Mouse (Mus musculus): ENCODE data around the gene Akap2. TPM values are rescaled to one million over a fixed set of nuclear protein-coding genes. Genes with fewer than 3 reads are reported as not detected.

Akap2 gene
- polyA plus RNA-seq, 1 experiment from 2014 or later: 99.3 TPM

GRCm38 (mm10) chr4:57780403-57780802, 62.9 kb downstream of the Akap2 start:
- in situ Hi-C loops (cut with MboI; ENCODE audit: low pct_unique_long_range_greater_than_20kb): loop anchor here (5.0 kb wide), 2 partner anchors 87 to 108 kb away; no protein-coding TSS in a partner anchor
- TF ChIP-seq CTCF (IDR thresholded peaks at IDR 0.05): no peak
- ChIA-PET POLR2A (no interaction called here), CTCF (no interaction called here)
- DNase-seq (ENCODE audit: low read depth, low spot score) (no peak), ATAC-seq (no peak)
- no peaks in the 10 kb centered on the region for H3K27me3 ChIP-seq

GRCm38 (mm10) chr4:57780833-57781641, 63.6 kb downstream of the Akap2 start:
- ChIA-PET CTCF (interaction anchor here (0.5 kb wide), 1 partner anchor 22 kb away, joined by 3 read pairs; no protein-coding TSS in a partner anchor), POLR2A (interaction anchor here (0.5 to 1.7 kb wide), 4 partner anchors 58 to 143 kb away, joined by 3 read pairs; no protein-coding TSS in a partner anchor)
- in situ Hi-C loops (cut with MboI; ENCODE audit: low pct_unique_long_range_greater_than_20kb): loop anchor here (5.0 kb wide), 2 partner anchors 86 to 109 kb away; no protein-coding TSS in a partner anchor
- no peak for DNase-seq (ENCODE audit: low read depth, low spot score)
- no peak for ATAC-seq
- TF ChIP-seq CTCF (IDR thresholded peaks at IDR 0.05): no peak
- H3K27me3 ChIP-seq: no peaks in the 10 kb centered on the region

GRCm38 (mm10) chr4:57781994-57782393, 64.5 kb downstream of the Akap2 start:
- peak; percentile 76 for ATAC-seq

GRCm38 (mm10) chr4:57782549-57783390, 65.3 kb downstream of the Akap2 start:
- DNase-seq (ENCODE audit: low read depth, low spot score) (no peak), ATAC-seq (no peak)
- ChIA-PET CTCF (interaction anchor here (0.7 to 1.6 kb wide), 2 partner anchors 13 to 111 kb away, joined by 3 read pairs; no protein-coding TSS in a partner anchor), POLR2A (interaction anchor here (1.0 to 1.7 kb wide), 3 partner anchors 12 to 107 kb away, joined by 3 to 4 read pairs (median 3); no protein-coding TSS in a partner anchor)
- H3K27me3 ChIP-seq: no peaks in the 10 kb centered on the region
- TF ChIP-seq CTCF (IDR thresholded peaks at IDR 0.05): no peak
- in situ Hi-C loops (cut with MboI; ENCODE audit: low pct_unique_long_range_greater_than_20kb): loop anchor here (5.0 kb wide), 2 partner anchors 85 to 110 kb away; no protein-coding TSS in a partner anchor

More at GRCm38 (mm10) chr4:57781994-57782393, 64.5 kb downstream of the Akap2 start:
- CTCF ChIA-PET: interaction anchor here (0.5 to 0.7 kb wide), 2 partner anchors 23 to 111 kb away, joined by 3 read pairs; no protein-coding TSS in a partner anchor
- no peak for DNase-seq (ENCODE audit: low read depth, low spot score)
- TF ChIP-seq CTCF (IDR thresholded peaks at IDR 0.05): peak; percentile 58
- POLR2A ChIA-PET: interaction anchor here (0.5 to 1.7 kb wide), 5 partner anchors 57 to 391 kb away, joined by 3 read pairs; no protein-coding TSS in a partner anchor
- H3K27me3 ChIP-seq: no peaks in the 10 kb centered on the region
- in situ Hi-C loops (cut with MboI; ENCODE audit: low pct_unique_long_range_greater_than_20kb): loop anchor here (5.0 kb wide), 2 partner anchors 85 to 110 kb away; no protein-coding TSS in a partner anchor

GRCm38 (mm10) chr4:57783391-57783770, 65.9 kb downstream of the Akap2 start:
- ATAC-seq (no peak), DNase-seq (ENCODE audit: low read depth, low spot score) (no peak)
- ChIA-PET POLR2A (interaction anchor here (1.5 kb wide), 1 partner anchor 13 kb away, joined by 4 read pairs; no protein-coding TSS in a partner anchor), CTCF (interaction anchor here (1.6 kb wide), 1 partner anchor 12 kb away, joined by 3 read pairs; no protein-coding TSS in a partner anchor)
- H3K27me3 ChIP-seq: no peaks in the 10 kb centered on the region
- in situ Hi-C loops (cut with MboI; ENCODE audit: low pct_unique_long_range_greater_than_20kb): loop anchor here (5.0 kb wide), 2 partner anchors 84 to 111 kb away; no protein-coding TSS in a partner anchor
- TF ChIP-seq CTCF (IDR thresholded peaks at IDR 0.05): no peak

- ATAC-seq (peak; percentile 72), DNase-seq (ENCODE audit: low read depth, low spot score) (peak; percentile 87)
- CTCF ChIA-PET: interaction anchor here (1.6 kb wide), 1 partner anchor 11 kb away, joined by 3 read pairs; no protein-coding TSS in a partner anchor
- H3K27me3 ChIP-seq: no peaks in the 10 kb centered on the region
- in situ Hi-C loops (cut with MboI; ENCODE audit: low pct_unique_long_range_greater_than_20kb): loop anchor here (5.0 kb wide), 2 partner anchors 83 to 112 kb away; no protein-coding TSS in a partner anchor
- TF ChIP-seq CTCF (IDR thresholded peaks at IDR 0.05): no peak
- POLR2A ChIA-PET: interaction anchor here (0.6 to 1.5 kb wide), 2 partner anchors 8 to 13 kb away, joined by 4 read pairs; no protein-coding TSS in a partner anchor
These were observed 66.6 kb downstream of the Akap2 start for GRCm38 (mm10) chr4:57783853-57784600.

- in situ Hi-C loops (cut with MboI; ENCODE audit: low pct_unique_long_range_greater_than_20kb): no loop called here
- TF ChIP-seq CTCF (IDR thresholded peaks at IDR 0.05): no peak
These were observed 71.3 kb downstream of the Akap2 start for GRCm38 (mm10) chr4:57788709-57789108.

GRCm38 (mm10) chr4:57789118-57789517, 71.7 kb downstream of the Akap2 start:
- ATAC-seq: no peak
- CTCF ChIA-PET: interaction anchor here (1.0 to 1.3 kb wide), 2 partner anchors 110 to 118 kb away, joined by 3 read pairs; no protein-coding TSS in a partner anchor
- in situ Hi-C loops (cut with MboI; ENCODE audit: low pct_unique_long_range_greater_than_20kb): no loop called here
- no peak for DNase-seq (ENCODE audit: low read depth, low spot score)
- POLR2A ChIA-PET: no interaction called here
- no peaks in the 10 kb centered on the region for H3K27me3 ChIP-seq
- no peak for TF ChIP-seq CTCF (IDR thresholded peaks at IDR 0.05)

More at GRCm38 (mm10) chr4:57788709-57789108, 71.3 kb downstream of the Akap2 start:
- H3K27me3 ChIP-seq: no peaks in the 10 kb centered on the region
- no peak for ATAC-seq
- ChIA-PET CTCF (interaction anchor here (1.0 to 1.3 kb wide), 2 partner anchors 109 to 117 kb away, joined by 3 read pairs; no protein-coding TSS in a partner anchor), POLR2A (no interaction called here)
- no peak for DNase-seq (ENCODE audit: low read depth, low spot score)

GRCm38 (mm10) chr4:57793989-57794388, 76.5 kb downstream of the Akap2 start:
- no peaks in the 10 kb centered on the region for H3K27me3 ChIP-seq
- POLR2A ChIA-PET: no interaction called here
- CTCF ChIA-PET: no interaction called here
- TF ChIP-seq CTCF (IDR thresholded peaks at IDR 0.05): no peak
- in situ Hi-C loops (cut with MboI; ENCODE audit: low pct_unique_long_range_greater_than_20kb): no loop called here
- DNase-seq (ENCODE audit: low read depth, low spot score) (no peak), ATAC-seq (no peak)

All from Patski (cell line).